Mouse (Mus musculus) stomach, embryonic 14.5 days (tissue): ENCODE measurements around the gene Exoc7. TPM values are rescaled to one million over a fixed set of nuclear protein-coding genes. Genes with fewer than 3 reads are reported as not detected.
"Not testable (repeated sequence)": the region's sequence is repeated elsewhere in the genome, so short reads cannot be mapped to it uniquely, and the experiment has no call there.

Experiments used
- ATAC-seq: fragments of 200-750 bp; cut with Nextera tagmentation; 2 replicates; pipeline ENCODE4 v1.8.0; 2017; ENCODE audit warnings: low read depth, moderate TSS enrichment; ENCODE audit not compliant: insufficient number of reproducible peaks, insufficient read depth, low FRiP score
- H3K27ac ChIP-seq: fragments of 300-500 bp; sonication (generic); 2 replicates; pipeline ENCODE4 v1.5.1; 2014; ENCODE audit warnings: mild to moderate bottlenecking, low read length, moderate library complexity, mixed read lengths
- H3K27me3 ChIP-seq: fragments of 300-500 bp; sonication (generic); 2 replicates; pipeline ENCODE4 v1.6.1; 2014; ENCODE audit warnings: low read length, control low read depth, mixed read lengths; ENCODE audit not compliant: control insufficient read depth, insufficient read depth
- H3K36me3 ChIP-seq: fragments of 300-500 bp; sonication (generic); 2 replicates; pipeline ENCODE4 v1.6.1; 2014; ENCODE audit warnings: mild to moderate bottlenecking, control low read depth, low read length, moderate library complexity, mixed read lengths; ENCODE audit not compliant: control insufficient read depth, insufficient read depth
- H3K4me1 ChIP-seq: fragments of 300-500 bp; sonication (generic); 2 replicates; pipeline ENCODE4 v1.6.1; 2014; ENCODE audit warnings: low read length, control low read depth, mixed read lengths; ENCODE audit not compliant: control insufficient read depth, insufficient read depth
- H3K4me2 ChIP-seq: fragments of 300-500 bp; sonication (generic); replicated peaks from 2 replicates; pipeline ENCODE4 v1.6.1; 2014; ENCODE audit warnings: low read depth, low read length, control low read depth
- H3K4me3 ChIP-seq: fragments of 300-500 bp; sonication (generic); 2 replicates; pipeline ENCODE4 v1.5.1; 2014; ENCODE audit warnings: low read depth, low read length, control low read depth
- H3K9ac ChIP-seq: fragments of 300-500 bp; sonication (generic); replicated peaks from 2 replicates; pipeline ENCODE4 v1.6.1; 2014; ENCODE audit warnings: low read depth, mild to moderate bottlenecking, control low read depth, low read length, moderate library complexity, mixed read lengths
- H3K9me3 ChIP-seq: fragments of 300-500 bp; sonication (generic); 2 replicates; pipeline ENCODE4 v1.6.1; 2016; ENCODE audit warnings: low read depth, low read length, control low read depth; ENCODE audit not compliant: control insufficient read depth
- WGBS: fragments of 180-500 bp; shearing (Covaris S2); extraction: QIAGEN DNeasy Blood & Tissue Kit; methylation state at CpG from one replicate; pipeline ENCODE4 v1.1.7; 2014; 5-methylcytosine and 5-hydroxymethylcytosine counted together
- polyA plus RNA-seq: library from polyadenylated mRNA; unstranded; fragments of >200 nt; fragmentation: Nextera tagmentation; extraction: Ambion mirVana; gene quantifications from 2 replicates; pipeline ENCODE4 v1.2.1, GENCODE M21; 2014

Gene Exoc7
- polyA plus RNA-seq, 1 experiment from 2014 or later: 67.3 TPM

GRCm38 (mm10) chr11:116280751-116281663, 26.0 kb downstream of the Exoc7 start, which contains the start of gene Galr2:
Galr2 (plus strand) TSS chr11:116280939.
- Histone ChIP-seq H3K27ac (no peak within 1 kb of the TSS), H3K9me3 (no peaks in the 10 kb centered on the region), H3K9ac (no peak within 1 kb of the TSS), H3K27me3 (peaks cover 37% of the 10 kb centered on the region), H3K4me1 (0 out of 2 replicates have a peak, but pooled peaks cover 5% of the 10 kb centered on the region), H3K4me3 (peak within 1 kb of the TSS; percentile 29), H3K36me3 (no peaks in the 10 kb centered on the region), H3K4me2 (peak within 1 kb of the TSS; percentile 40)
- WGBS: 8% methylated on average over 48 of the region's 48 CpGs
- ATAC-seq: 0 out of 2 replicates have a peak, but pooled peaks have one; percentile 2

GRCm38 (mm10) chr11:116277184-116277583, 29.8 kb downstream of the Exoc7 start:
- ATAC-seq, H3K36me3 ChIP-seq, H3K9ac ChIP-seq, H3K4me2 ChIP-seq, H3K4me3 ChIP-seq, H3K9me3 ChIP-seq, H3K27ac ChIP-seq: not testable (repeated sequence)
- Histone ChIP-seq H3K27me3 (peaks cover 20% of the 10 kb centered on the region), H3K4me1 (peaks cover 10% of the 10 kb centered on the region)
- WGBS: 92% methylated on average over 1 of the region's 1 CpGs

DNA sequence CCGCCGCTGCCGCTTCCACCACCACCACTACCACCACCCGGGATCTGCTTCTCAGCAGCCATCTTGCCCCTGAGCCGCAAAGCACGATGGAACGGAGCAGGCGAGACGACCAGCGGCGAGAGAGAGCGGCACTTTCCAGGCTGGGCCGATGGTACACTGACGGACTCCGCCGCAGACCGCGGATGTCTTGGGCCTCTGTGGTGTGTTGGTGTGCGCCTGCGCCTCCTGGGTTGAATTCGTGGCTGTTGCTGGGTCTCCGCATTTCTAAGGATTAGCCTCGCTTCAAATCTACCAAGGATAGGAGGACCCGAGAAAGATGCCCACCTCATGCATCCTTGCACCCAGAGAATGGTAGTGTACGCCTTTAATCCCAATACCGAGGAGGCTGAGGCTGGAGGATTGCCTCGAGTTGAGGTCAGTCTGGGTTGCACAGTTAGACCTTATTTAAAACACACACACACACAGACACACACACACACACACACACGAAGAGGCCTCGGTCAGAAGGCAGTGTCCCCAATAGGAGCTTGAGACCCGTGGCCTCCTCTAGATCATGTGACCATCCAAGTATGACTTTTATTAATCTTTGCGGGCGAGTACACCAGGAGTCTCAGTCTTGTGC, 32.9 kb downstream of the Exoc7 start, which contains the start of gene Srp68:
Gene Srp68, minus strand, starts transcription at position 173 of the 622 bp plus-strand sequence.
- Histone ChIP-seq H3K4me1 (peaks cover 13% of the 10 kb centered on the region), H3K9me3 (no peaks in the 10 kb centered on the region), H3K4me2 (peak within 1 kb of the TSS; percentile 58), H3K27ac (peak within 1 kb of the TSS; percentile 85), H3K9ac (peak within 1 kb of the TSS; percentile 96), H3K36me3 (peaks cover 17% of the 10 kb centered on the region), H3K27me3 (no peaks in the 10 kb centered on the region), H3K4me3 (peak within 1 kb of the TSS; percentile 96)
- WGBS: 3% methylated on average over 32 of the region's 32 CpGs
- ATAC-seq: peak; percentile 98

GRCm38 (mm10) chr11:116273469-116274044, 33.5 kb downstream of the Exoc7 start:
- Histone ChIP-seq H3K4me3 (peak overlapping the region; percentile 96), H3K9me3 (no peaks in the 10 kb centered on the region), H3K4me2 (peak overlapping the region; percentile 58), H3K27me3 (no peaks in the 10 kb centered on the region), H3K9ac (peak overlapping the region; percentile 96), H3K36me3 (peaks cover 22% of the 10 kb centered on the region), H3K4me1 (peaks cover 13% of the 10 kb centered on the region), H3K27ac (peak overlapping the region; percentile 85)
- WGBS: under 1% methylated on average over 33 of the region's 39 CpGs
- no peak for ATAC-seq

DNA sequence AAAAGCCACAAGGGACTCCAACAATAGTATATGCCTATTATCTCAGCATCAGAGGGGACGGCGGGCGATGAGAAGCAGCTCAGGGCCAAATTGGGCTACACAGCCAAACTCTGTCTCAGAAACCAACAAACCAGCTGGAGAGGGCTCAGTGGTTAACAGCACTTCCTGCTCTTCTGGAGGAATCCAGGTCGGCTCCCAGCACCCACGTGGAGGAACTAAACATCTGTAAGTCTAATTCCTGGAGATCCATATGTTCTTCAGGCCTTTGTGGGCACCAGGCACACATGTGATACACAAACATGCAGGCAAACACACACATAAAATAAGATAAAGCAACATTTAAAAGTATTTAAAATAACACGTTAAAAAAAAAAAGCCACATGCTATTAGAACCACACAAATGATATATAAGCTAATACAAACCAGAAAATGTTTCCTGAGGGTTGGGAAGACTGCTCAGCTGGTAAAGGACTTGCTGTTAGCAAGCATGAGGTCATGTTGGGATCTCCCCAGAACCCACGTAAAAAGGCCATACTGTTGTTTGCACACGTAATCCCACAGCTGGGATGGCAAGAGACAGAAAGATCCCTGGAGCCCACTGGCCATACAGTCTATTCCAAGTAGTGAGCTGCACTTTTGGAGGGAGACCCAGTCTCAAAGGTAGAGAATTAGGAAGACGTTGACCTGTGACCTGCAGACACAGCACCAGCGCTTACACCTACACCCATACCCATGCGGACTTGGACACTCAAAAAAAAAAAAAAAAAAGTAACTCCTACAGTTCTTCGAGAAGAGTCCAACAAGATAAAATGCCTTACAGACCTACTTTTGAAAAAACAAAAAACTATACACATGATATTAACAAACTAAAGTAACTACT, 34.2 kb downstream of the Exoc7 start:
- WGBS: 52% methylated on average over 12 of the region's 12 CpGs
- Histone ChIP-seq H3K9me3 (no peaks in the 10 kb centered on the region), H3K4me1 (peaks cover 13% of the 10 kb centered on the region), H3K4me3 (peak overlapping the region; percentile 96), H3K4me2 (peak overlapping the region; percentile 58), H3K27ac (no peak overlapping the region), H3K9ac (peak overlapping the region; percentile 96), H3K36me3 (peaks cover 30% of the 10 kb centered on the region), H3K27me3 (no peaks in the 10 kb centered on the region)
- ATAC-seq: no peak

DNA sequence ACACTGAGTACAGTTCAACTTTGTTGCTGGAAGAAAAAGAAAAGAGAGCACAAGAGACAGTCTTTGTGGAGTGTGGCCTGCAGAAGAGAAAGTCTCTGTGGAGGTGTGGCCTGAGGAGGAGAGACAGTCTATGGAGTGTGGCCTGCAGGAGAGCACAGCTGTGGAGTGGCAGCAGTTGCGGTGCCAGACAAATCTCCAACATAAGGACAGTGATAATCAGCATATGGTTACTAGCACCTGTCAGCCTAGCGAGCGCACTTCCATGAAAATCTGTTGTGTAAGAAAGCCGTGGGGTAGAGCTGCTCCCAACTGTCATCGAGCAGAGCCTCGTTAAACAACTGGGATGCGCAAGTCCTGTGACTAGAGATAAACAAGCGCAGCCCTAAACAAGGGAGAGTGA, 37.5 kb downstream of the Exoc7 start:
- Histone ChIP-seq H3K9me3 (no peaks in the 10 kb centered on the region), H3K36me3 (peaks cover 59% of the 10 kb centered on the region), H3K4me2 (no peak overlapping the region), H3K27me3 (no peaks in the 10 kb centered on the region), H3K4me1 (peaks cover 10% of the 10 kb centered on the region), H3K27ac (no peak overlapping the region), H3K9ac (no peak overlapping the region), H3K4me3 (no peak overlapping the region)
- ATAC-seq: no peak
- WGBS: 91% methylated on average over 8 of the region's 8 CpGs

DNA sequence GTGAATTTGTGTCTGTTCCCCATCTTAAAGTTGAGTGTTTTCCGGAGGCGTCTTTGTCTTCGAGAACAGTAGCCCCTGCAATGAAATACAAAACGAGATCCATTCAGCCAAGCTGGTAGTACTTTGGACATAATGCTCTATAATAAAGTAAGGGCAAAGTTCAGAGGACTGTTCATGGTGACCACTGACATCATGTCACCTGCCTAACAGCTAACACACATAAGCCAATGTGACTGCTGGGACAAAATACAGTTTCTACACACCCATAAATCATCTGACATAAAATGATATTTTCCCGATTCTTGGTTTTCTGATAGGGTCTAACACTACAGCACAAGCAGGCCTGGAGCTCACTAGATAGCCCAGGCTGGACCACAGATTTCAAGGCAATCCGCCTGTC, 38.7 kb downstream of the Exoc7 start:
- peaks cover 10% of the 10 kb centered on the region for H3K4me1 ChIP-seq
- no peaks in the 10 kb centered on the region for H3K9me3 ChIP-seq
- H3K36me3 ChIP-seq: peaks cover 71% of the 10 kb centered on the region
- H3K27me3 ChIP-seq: no peaks in the 10 kb centered on the region
- ATAC-seq: no peak
- no peak overlapping the region for H3K27ac ChIP-seq
- no peak overlapping the region for H3K4me3 ChIP-seq
- no peak overlapping the region for H3K9ac ChIP-seq
- H3K4me2 ChIP-seq: no peak overlapping the region
- WGBS: 95% methylated on average over 6 of the region's 6 CpGs
